Mouse (Mus musculus) ES-E14 (cell line): ENCODE measurements around the gene Sesn2.

Experiments used
- CHD2 ChIP-seq: IDR thresholded peaks from 2 replicates; pipeline ENCODE4 v1.6.1; 2014; ENCODE audit warnings: mild to moderate bottlenecking, low read depth, low read length, inconsistent platforms
- HCFC1 ChIP-seq: IDR thresholded peaks from 2 replicates; pipeline ENCODE4 v1.6.1; 2012; ENCODE audit warnings: low read length, inconsistent platforms, borderline replicate concordance; ENCODE audit not compliant: insufficient read depth
- MAFK ChIP-seq: IDR thresholded peaks from 2 replicates; pipeline ENCODE4 v1.6.1; 2014; ENCODE audit warnings: mild to moderate bottlenecking, low read depth, low read length, inconsistent platforms; ENCODE audit not compliant: insufficient read depth
- ZC3H11A ChIP-seq: IDR thresholded peaks from 2 replicates; pipeline ENCODE4 v1.6.1; 2012; ENCODE audit warnings: low read depth, mild to moderate bottlenecking, inconsistent platforms, low read length, borderline replicate concordance

DNA sequence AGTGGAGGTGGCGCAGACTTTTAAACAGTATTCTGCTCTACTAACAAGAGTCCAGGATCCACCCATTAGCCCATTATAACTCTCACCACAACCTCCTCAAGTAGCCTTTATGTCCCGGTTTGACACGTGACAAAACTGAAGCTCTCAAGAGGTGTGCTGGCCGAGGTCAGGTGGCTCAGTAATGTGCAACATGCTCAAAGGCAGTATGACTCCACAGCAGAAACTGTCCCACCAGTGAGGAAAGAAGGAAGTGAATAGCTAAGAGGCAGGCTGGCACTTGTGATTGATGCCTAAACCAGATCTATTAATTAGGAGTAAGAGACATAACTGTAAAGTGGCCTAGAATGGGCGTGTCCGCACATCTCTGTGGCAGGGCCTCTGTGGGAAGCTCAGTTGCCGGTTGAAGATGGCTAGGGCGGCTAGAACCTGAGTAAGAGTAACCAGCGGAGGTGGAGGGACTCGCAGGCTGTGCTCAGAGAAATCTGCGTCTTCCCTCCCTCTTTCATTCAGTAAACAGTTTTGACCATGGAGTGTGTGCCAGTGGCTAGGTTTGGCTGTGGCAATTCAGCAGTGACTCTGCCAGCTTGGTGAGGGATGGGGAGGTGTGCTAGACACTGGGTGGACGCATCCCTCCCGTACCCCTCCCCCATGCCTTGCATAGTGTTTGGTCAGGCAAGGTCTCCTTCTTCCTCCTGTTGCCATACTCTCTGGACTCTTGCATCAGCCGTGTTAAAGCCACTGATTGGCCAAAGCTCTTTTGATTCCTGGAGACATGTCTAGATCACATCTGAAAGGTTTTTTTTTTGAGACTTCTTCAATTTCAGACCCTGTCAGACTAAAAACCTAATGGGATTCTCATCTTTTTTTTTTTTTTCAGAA, 3.3 kb upstream of the Sesn2 start:
- TF ChIP-seq HCFC1 (no peak), ZC3H11A (no peak), MAFK (no peak), CHD2 (no peak)
